Mouse (Mus musculus) liver, embryonic 14 days (tissue): ENCODE data around the gene Erv3. TPM values are rescaled to one million over a fixed set of nuclear protein-coding genes. Genes with fewer than 3 reads are reported as not detected.

ENCODE experiments used
- polyA plus RNA-seq: library from polyadenylated mRNA; depleted of rRNA; stranded (reverse); fragments of >200 nt; gene quantifications from 2 replicates; pipeline ENCODE4 v1.2.3, GENCODE M21; 2012; rRNA removed

The Erv3 gene
- 0.01 and 0.06 TPM in 2 replicates for polyA plus RNA-seq

DNA sequence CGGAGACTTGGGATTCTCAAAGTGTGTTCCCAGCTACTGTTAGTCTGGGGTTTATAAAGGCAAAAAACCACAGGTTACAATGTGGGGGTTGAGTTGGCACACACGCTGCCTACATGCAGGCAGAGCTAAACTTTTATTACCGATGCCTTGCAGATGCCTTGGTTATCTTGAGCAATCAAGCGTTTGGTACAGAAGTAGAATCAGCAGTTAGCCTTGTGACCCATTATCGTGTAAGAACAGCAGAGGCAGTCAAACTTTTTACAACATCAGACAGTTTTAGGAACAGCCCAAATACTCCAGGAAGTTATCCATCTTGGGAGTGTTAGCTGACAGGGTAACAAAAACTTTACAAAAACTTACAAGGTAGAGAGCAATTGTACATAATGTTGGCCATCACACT, at the start of gene Erv3:
TSS of gene Erv3 (minus strand) at position 27 of the 400 bp plus-strand sequence.

Other genes with a start within 250 kb of the Erv3 start
- 12.0 and 15.3 TPM in 2 replicates for gene Prnp, start 50.2 kb upstream of the Erv3 start, polyA plus RNA-seq
- gene Prn, start 50.2 kb upstream of the Erv3 start, polyA plus RNA-seq: not detected in 2 replicates
- gene Prnd, start 91.1 kb upstream of the Erv3 start, polyA plus RNA-seq: 0.10 and 0.27 TPM in 2 replicates
- gene Rassf2, start 170.5 kb upstream of the Erv3 start, polyA plus RNA-seq: 1.2 and 1.4 TPM in 2 replicates